Mouse (Mus musculus): Measurements from ENCODE around the gene Rtn3. TPM values are rescaled to one million over a fixed set of nuclear protein-coding genes. Genes with fewer than 3 reads are reported as not detected.
A peak's percentile ranks its signal among the peaks of the same experiment; 100 is the strongest.
"Not testable (repeated sequence)": the region's sequence is repeated elsewhere in the genome, so short reads cannot be mapped to it uniquely, and the experiment has no call there.

Gene Rtn3
- polyA plus RNA-seq, 1 experiment from 2014 or later, result 138 TPM

DNA sequence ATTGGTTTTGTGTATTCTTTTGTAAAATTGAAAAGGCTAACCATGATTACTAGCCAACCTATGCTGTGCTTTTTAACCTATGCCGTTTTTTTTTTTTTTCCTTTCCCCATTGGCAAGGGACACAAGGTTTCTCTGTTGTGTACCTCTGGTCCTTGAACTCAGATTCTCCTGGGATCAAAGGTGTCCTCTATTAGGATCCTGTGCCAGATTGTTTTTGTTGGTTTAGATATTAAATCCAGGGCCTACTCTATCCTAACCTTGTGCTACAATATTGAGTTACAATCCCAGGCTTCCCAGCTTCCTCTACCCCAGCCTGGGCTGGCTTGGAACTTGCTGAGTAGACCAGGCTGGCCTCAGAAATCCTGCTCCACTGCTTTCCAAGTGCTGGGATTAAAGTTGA is 17.6 kb upstream of the Rtn3 start:
- H3K4me2 ChIP-seq, result no peak overlapping the region
- no peaks in the 10 kb centered on the region for H3K36me3 ChIP-seq
- H3K4me1 ChIP-seq, result peaks cover 8% of the 10 kb centered on the region; the same call in 1 of the 2 replicates
- H3K4me3 ChIP-seq, result no peak overlapping the region
- no peak overlapping the region for H3K27ac ChIP-seq
- no peaks in the 10 kb centered on the region for H3K27me3 ChIP-seq
- no peaks in the 10 kb centered on the region for H3K9me3 ChIP-seq
- no peak overlapping the region for H3K9ac ChIP-seq
- ATAC-seq (ENCODE audit: borderline replicate concordance, extremely low read depth, low FRiP score, low TSS enrichment), result no peak
- 74% methylated on average over 1 of the region's 1 CpGs for WGBS

DNA sequence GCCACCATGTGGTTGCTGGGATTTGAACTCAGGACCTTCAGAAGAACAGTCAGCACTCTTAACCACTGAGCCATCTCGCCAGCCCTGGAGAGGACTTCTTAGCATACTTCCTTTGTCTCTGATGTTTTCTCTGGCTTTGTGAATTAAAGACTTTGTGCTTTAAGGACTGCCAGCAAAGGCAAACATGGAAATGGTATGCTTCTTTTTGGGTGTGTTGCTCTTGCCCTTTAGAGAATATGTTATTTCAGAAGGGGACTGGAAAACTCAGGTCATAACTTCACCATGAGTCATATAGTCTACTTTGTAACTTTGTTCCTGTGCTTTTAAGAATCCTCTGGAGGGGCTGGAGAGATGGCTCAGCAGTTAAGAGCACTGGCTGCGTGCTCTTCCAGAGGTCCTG is 15.7 kb upstream of the Rtn3 start:
- H3K27me3 ChIP-seq, result no peaks in the 10 kb centered on the region
- H3K4me2 ChIP-seq, result no peak overlapping the region
- H3K9ac ChIP-seq, result no peak overlapping the region
- no peak overlapping the region for H3K4me3 ChIP-seq
- peaks cover 9% of the 10 kb centered on the region; the same call in 1 of the 2 replicates for H3K4me1 ChIP-seq
- no peak for ATAC-seq (ENCODE audit: borderline replicate concordance, extremely low read depth, low FRiP score, low TSS enrichment)
- no peaks in the 10 kb centered on the region for H3K9me3 ChIP-seq
- H3K27ac ChIP-seq, result no peak overlapping the region
- no peaks in the 10 kb centered on the region for H3K36me3 ChIP-seq
- 75% methylated on average over 2 of the region's 2 CpGs for WGBS

DNA sequence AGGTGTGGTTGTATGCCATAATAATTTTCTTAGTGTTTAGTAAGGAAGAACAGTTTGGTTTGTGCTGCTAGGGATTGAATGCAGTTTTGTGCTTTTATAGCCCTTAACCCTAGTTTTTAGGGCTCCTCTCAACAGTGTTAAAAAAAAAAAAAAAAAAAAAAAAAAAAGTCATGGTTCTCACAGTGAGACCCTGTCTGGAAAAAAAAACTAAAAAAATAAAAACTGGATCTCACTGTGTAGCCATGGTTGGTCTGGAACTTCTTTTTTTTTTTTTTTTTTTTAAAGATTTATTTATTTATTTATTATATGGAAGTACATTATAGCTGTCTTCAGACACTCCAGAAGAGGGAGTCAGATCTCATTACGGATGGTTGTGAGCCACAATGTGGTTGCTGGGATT is 13.0 kb upstream of the Rtn3 start:
- not testable (repeated sequence) for ATAC-seq (ENCODE audit: borderline replicate concordance, extremely low read depth, low FRiP score, low TSS enrichment); H3K4me1 ChIP-seq; H3K4me3 ChIP-seq; H3K27ac ChIP-seq; H3K27me3 ChIP-seq; H3K9ac ChIP-seq; H3K9me3 ChIP-seq; H3K36me3 ChIP-seq
- peak overlapping the region; percentile 71 for H3K4me2 ChIP-seq
- 50% methylated on average over 1 of the region's 1 CpGs for WGBS

- WGBS, result 29% methylated on average over 14 of the region's 14 CpGs
These were observed 12.3 kb upstream of the Rtn3 start for GRCm38 (mm10) chr19:7495221-7496038.

GRCm38 (mm10) chr19:7494187-7495015 is 11.3 kb upstream of the Rtn3 start:
- Histone ChIP-seq H3K4me2 (peak overlapping the region; percentile 71), H3K9me3 (no peaks in the 10 kb centered on the region), H3K36me3 (no peaks in the 10 kb centered on the region), H3K27me3 (no peaks in the 10 kb centered on the region), H3K4me3 (peak overlapping the region; percentile 85), H3K4me1 (0 out of 2 replicates have a peak, but pooled peaks cover 7% of the 10 kb centered on the region), H3K9ac (peak overlapping the region; percentile 91), H3K27ac (peak overlapping the region; percentile 100)
- WGBS, result under 1% methylated on average over 83 of the region's 84 CpGs
- ATAC-seq (ENCODE audit: borderline replicate concordance, extremely low read depth, low FRiP score, low TSS enrichment), result peak; percentile 97

More at GRCm38 (mm10) chr19:7495221-7496038, 12.3 kb upstream of the Rtn3 start:
- H3K4me1 ChIP-seq, result 0 out of 2 replicates have a peak, but pooled peaks cover 7% of the 10 kb centered on the region
- H3K9ac ChIP-seq, result peak overlapping the region; percentile 91
- H3K4me3 ChIP-seq, result peak overlapping the region; percentile 85
- H3K36me3 ChIP-seq, result no peaks in the 10 kb centered on the region
- H3K9me3 ChIP-seq, result no peaks in the 10 kb centered on the region
- H3K27ac ChIP-seq, result peak overlapping the region; percentile 100
- ATAC-seq (ENCODE audit: borderline replicate concordance, extremely low read depth, low FRiP score, low TSS enrichment), result no peak
- no peaks in the 10 kb centered on the region for H3K27me3 ChIP-seq
- H3K4me2 ChIP-seq, result peak overlapping the region; percentile 71

GRCm38 (mm10) chr19:7493352-7494186 is 10.5 kb upstream of the Rtn3 start, which contains the start of gene Atl3:
Gene Atl3, plus strand, starts transcription at chr19:7494040.
- Histone ChIP-seq H3K36me3 (no peaks in the 10 kb centered on the region), H3K4me3 (peak within 1 kb of the TSS; percentile 85), H3K4me1 (0 out of 2 replicates have a peak, but pooled peaks cover 7% of the 10 kb centered on the region), H3K9ac (peak within 1 kb of the TSS; percentile 91), H3K4me2 (peak within 1 kb of the TSS; percentile 71), H3K27ac (peak within 1 kb of the TSS; percentile 100), H3K27me3 (no peaks in the 10 kb centered on the region), H3K9me3 (no peaks in the 10 kb centered on the region)
- 28% methylated on average over 31 of the region's 31 CpGs for WGBS
- no peak for ATAC-seq (ENCODE audit: borderline replicate concordance, extremely low read depth, low FRiP score, low TSS enrichment)

DNA sequence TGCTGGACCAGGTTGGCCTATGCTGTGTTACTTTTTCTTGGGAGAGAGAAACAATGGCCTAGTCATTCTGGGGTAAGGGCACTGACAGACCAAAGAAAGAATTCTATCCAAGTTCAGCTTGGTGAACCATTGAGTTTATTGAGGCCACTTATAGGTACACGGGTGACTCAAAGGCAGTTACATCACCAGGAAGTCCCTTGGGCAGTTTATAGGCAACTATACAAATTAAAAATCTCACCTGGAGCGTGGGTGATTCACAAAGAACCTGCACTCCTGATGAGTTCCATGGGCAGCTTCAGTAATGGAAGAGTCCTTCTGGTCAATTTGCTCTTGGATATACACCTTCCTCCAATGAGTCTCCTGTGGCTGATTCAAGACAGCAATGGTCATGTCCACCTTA is 9.6 kb upstream of the Rtn3 start:
- no peak overlapping the region for H3K27ac ChIP-seq
- 83% methylated on average over 2 of the region's 2 CpGs for WGBS
- H3K9me3 ChIP-seq, result no peaks in the 10 kb centered on the region
- H3K4me2 ChIP-seq, result no peak overlapping the region
- ATAC-seq (ENCODE audit: borderline replicate concordance, extremely low read depth, low FRiP score, low TSS enrichment), result no peak
- H3K4me3 ChIP-seq, result no peak overlapping the region
- no peaks in the 10 kb centered on the region for H3K27me3 ChIP-seq
- H3K36me3 ChIP-seq, result no peaks in the 10 kb centered on the region
- 0 out of 2 replicates have a peak, but pooled peaks cover 7% of the 10 kb centered on the region for H3K4me1 ChIP-seq
- no peak overlapping the region for H3K9ac ChIP-seq

- H3K9ac ChIP-seq, result no peak overlapping the region
- no peak overlapping the region for H3K27ac ChIP-seq
- H3K9me3 ChIP-seq, result no peaks in the 10 kb centered on the region
- H3K36me3 ChIP-seq, result no peaks in the 10 kb centered on the region
- H3K4me3 ChIP-seq, result no peak overlapping the region
- 78% methylated on average over 6 of the region's 6 CpGs for WGBS
- ATAC-seq (ENCODE audit: borderline replicate concordance, extremely low read depth, low FRiP score, low TSS enrichment), result no peak
- no peak overlapping the region for H3K4me2 ChIP-seq
- H3K27me3 ChIP-seq, result no peaks in the 10 kb centered on the region
- 0 out of 2 replicates have a peak, but pooled peaks cover 7% of the 10 kb centered on the region for H3K4me1 ChIP-seq
These were observed 8.9 kb upstream of the Rtn3 start for GRCm38 (mm10) chr19:7491960-7492359.

- H3K9me3 ChIP-seq, result no peaks in the 10 kb centered on the region
- no peak overlapping the region for H3K4me2 ChIP-seq
- H3K4me1 ChIP-seq, result 0 out of 2 replicates have a peak, but pooled peaks cover 4% of the 10 kb centered on the region
- WGBS, result 83% methylated on average over 8 of the region's 8 CpGs
- no peaks in the 10 kb centered on the region for H3K36me3 ChIP-seq
- no peak for ATAC-seq (ENCODE audit: borderline replicate concordance, extremely low read depth, low FRiP score, low TSS enrichment)
- H3K27ac ChIP-seq, result no peak overlapping the region
- no peak overlapping the region for H3K4me3 ChIP-seq
- H3K27me3 ChIP-seq, result no peaks in the 10 kb centered on the region
- H3K9ac ChIP-seq, result no peak overlapping the region
These were observed 4.6 kb upstream of the Rtn3 start for GRCm38 (mm10) chr19:7487680-7488079.

DNA sequence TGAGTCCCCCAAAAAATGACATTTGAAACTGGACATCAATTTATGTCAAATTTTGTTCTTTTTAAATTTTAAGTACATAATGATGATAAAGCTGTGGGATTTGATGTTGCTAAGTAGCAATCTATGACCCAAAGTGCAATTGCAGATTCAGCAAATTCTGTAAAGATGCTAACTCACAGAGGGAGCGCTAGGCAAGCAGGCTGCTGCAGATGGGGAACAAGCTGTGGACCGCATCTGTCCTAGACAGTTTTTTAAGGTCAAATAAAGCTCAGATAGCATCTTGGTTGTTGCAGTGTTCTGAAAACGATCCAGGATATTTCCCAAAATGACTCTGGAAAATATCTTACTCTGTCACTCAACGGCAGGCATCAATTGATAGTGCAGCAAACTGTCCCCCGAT is 995 bp upstream of the Rtn3 start:
- no peaks in the 10 kb centered on the region for H3K36me3 ChIP-seq
- no peak overlapping the region for H3K4me3 ChIP-seq
- no peak overlapping the region for H3K9ac ChIP-seq
- 51% methylated on average over 5 of the region's 5 CpGs for WGBS
- no peak for ATAC-seq (ENCODE audit: borderline replicate concordance, extremely low read depth, low FRiP score, low TSS enrichment)
- H3K9me3 ChIP-seq, result no peaks in the 10 kb centered on the region
- peaks cover 12% of the 10 kb centered on the region for H3K4me1 ChIP-seq
- no peaks in the 10 kb centered on the region for H3K27me3 ChIP-seq
- no peak overlapping the region for H3K27ac ChIP-seq
- H3K4me2 ChIP-seq, result peak overlapping the region; percentile 61

DNA sequence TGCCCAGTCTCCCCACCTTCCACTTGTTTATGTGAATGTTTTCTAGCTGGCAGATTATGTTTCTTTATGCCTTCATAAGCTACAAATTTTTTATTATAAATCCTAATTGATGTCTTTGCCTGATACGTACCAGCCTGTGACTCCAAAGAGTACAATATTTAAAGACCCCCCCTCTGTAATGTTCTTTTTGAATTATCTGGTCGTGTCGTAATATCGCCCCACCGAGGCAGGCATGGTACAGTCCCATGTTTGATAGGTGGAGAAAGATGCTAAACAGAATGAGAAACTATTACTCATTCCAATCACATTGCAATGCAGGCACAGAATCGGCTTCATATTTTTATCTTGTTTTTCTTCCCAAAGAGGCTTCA is 416 bp upstream of the Rtn3 start:
- Histone ChIP-seq H3K36me3 (no peaks in the 10 kb centered on the region), H3K9ac (peak overlapping the region; percentile 31; the same call in 1 of the 2 replicates), H3K4me2 (peak overlapping the region; percentile 61), H3K27ac (peak overlapping the region; percentile 99), H3K4me1 (peaks cover 12% of the 10 kb centered on the region), H3K27me3 (no peaks in the 10 kb centered on the region), H3K9me3 (no peaks in the 10 kb centered on the region), H3K4me3 (peak overlapping the region; percentile 84)
- ATAC-seq (ENCODE audit: borderline replicate concordance, extremely low read depth, low FRiP score, low TSS enrichment), result peak; percentile 4; the same call in 1 of the 2 replicates
- WGBS, result 2% methylated on average over 6 of the region's 6 CpGs
